Mouse (Mus musculus): ENCODE data around the gene Atxn1l. TPM values are rescaled to one million over a fixed set of nuclear protein-coding genes. Genes with fewer than 3 reads are reported as not detected.

The Atxn1l gene
- 32.9 and 35.6 TPM in 2 replicates for polyA plus RNA-seq (2012; rRNA removed)

- Histone ChIP-seq H3K27me3 (ENCODE audit: control insufficient read depth, insufficient read depth, low read length) (no peaks in the 10 kb centered on the region), H3K4me1 (ENCODE audit: control insufficient read depth, insufficient read depth, low read length) (peaks cover 7% of the 10 kb centered on the region), H3K36me3 (ENCODE audit: control insufficient read depth, insufficient read depth, low read length) (no peaks in the 10 kb centered on the region), H3K27ac (ENCODE audit: control insufficient read depth, insufficient read depth, low read depth, low read length) (peak within 1 kb of the TSS; percentile 75), H3K4me3 (ENCODE audit: control insufficient read depth, low read depth, low read length) (peak within 1 kb of the TSS; percentile 80)
- TF ChIP-seq POLR2A (IDR thresholded peaks at IDR 0.05; ENCODE audit: control insufficient read depth, low read depth, low read length) (no peak; the same call in none of the 2 replicates), CTCF (IDR thresholded peaks at IDR 0.05; ENCODE audit: control insufficient read depth, insufficient read depth, insufficient replicate concordance, low read depth, low read length) (peak; percentile 32; the same call in 1 of the 2 replicates)
These were observed at the start of gene Atxn1l for GRCm38 (mm10) chr8:109737237-109738048. Gene Atxn1l, minus strand, starts transcription at chr8:109737739.

- Histone ChIP-seq H3K4me1 (ENCODE audit: control insufficient read depth, insufficient read depth, low read length) (peaks cover 4% of the 10 kb centered on the region), H3K27me3 (ENCODE audit: control insufficient read depth, insufficient read depth, low read length) (no peaks in the 10 kb centered on the region), H3K27ac (ENCODE audit: control insufficient read depth, insufficient read depth, low read depth, low read length) (no peak overlapping the region), H3K4me3 (ENCODE audit: control insufficient read depth, low read depth, low read length) (no peak overlapping the region), H3K36me3 (ENCODE audit: control insufficient read depth, insufficient read depth, low read length) (no peaks in the 10 kb centered on the region)
- TF ChIP-seq CTCF (IDR thresholded peaks at IDR 0.05; ENCODE audit: control insufficient read depth, insufficient read depth, insufficient replicate concordance, low read depth, low read length) (no peak), POLR2A (IDR thresholded peaks at IDR 0.05; ENCODE audit: control insufficient read depth, low read depth, low read length) (no peak)
These were observed 43.0 kb upstream of the Atxn1l start for GRCm38 (mm10) chr8:109780548-109780947.

GRCm38 (mm10) chr8:109779431-109780228, 42.1 kb upstream of the Atxn1l start:
- no peak for TF ChIP-seq CTCF (IDR thresholded peaks at IDR 0.05; ENCODE audit: control insufficient read depth, insufficient read depth, insufficient replicate concordance, low read depth, low read length)
- no peak for TF ChIP-seq POLR2A (IDR thresholded peaks at IDR 0.05; ENCODE audit: control insufficient read depth, low read depth, low read length)
- Histone ChIP-seq H3K27ac (ENCODE audit: control insufficient read depth, insufficient read depth, low read depth, low read length) (peak overlapping the region; percentile 95), H3K36me3 (ENCODE audit: control insufficient read depth, insufficient read depth, low read length) (no peaks in the 10 kb centered on the region), H3K4me1 (ENCODE audit: control insufficient read depth, insufficient read depth, low read length) (peaks cover 4% of the 10 kb centered on the region), H3K27me3 (ENCODE audit: control insufficient read depth, insufficient read depth, low read length) (no peaks in the 10 kb centered on the region), H3K4me3 (ENCODE audit: control insufficient read depth, low read depth, low read length) (peak overlapping the region; percentile 95)

GRCm38 (mm10) chr8:109778993-109779421, 41.5 kb upstream of the Atxn1l start:
- TF ChIP-seq POLR2A (IDR thresholded peaks at IDR 0.05; ENCODE audit: control insufficient read depth, low read depth, low read length), result no peak; the same call in 1 of the 2 replicates
- TF ChIP-seq CTCF (IDR thresholded peaks at IDR 0.05; ENCODE audit: control insufficient read depth, insufficient read depth, insufficient replicate concordance, low read depth, low read length), result no peak
- Histone ChIP-seq H3K4me1 (ENCODE audit: control insufficient read depth, insufficient read depth, low read length) (peaks cover 4% of the 10 kb centered on the region), H3K27ac (ENCODE audit: control insufficient read depth, insufficient read depth, low read depth, low read length) (peak overlapping the region; percentile 95), H3K36me3 (ENCODE audit: control insufficient read depth, insufficient read depth, low read length) (no peaks in the 10 kb centered on the region), H3K4me3 (ENCODE audit: control insufficient read depth, low read depth, low read length) (peak overlapping the region; percentile 95), H3K27me3 (ENCODE audit: control insufficient read depth, insufficient read depth, low read length) (no peaks in the 10 kb centered on the region)

- TF ChIP-seq CTCF (IDR thresholded peaks at IDR 0.05; ENCODE audit: control insufficient read depth, insufficient read depth, insufficient replicate concordance, low read depth, low read length), result no peak
- peak; percentile 69 for TF ChIP-seq POLR2A (IDR thresholded peaks at IDR 0.05; ENCODE audit: control insufficient read depth, low read depth, low read length)
- Histone ChIP-seq H3K27ac (ENCODE audit: control insufficient read depth, insufficient read depth, low read depth, low read length) (peak within 1 kb of the TSS; percentile 95), H3K4me3 (ENCODE audit: control insufficient read depth, low read depth, low read length) (peak within 1 kb of the TSS; percentile 95), H3K36me3 (ENCODE audit: control insufficient read depth, insufficient read depth, low read length) (no peaks in the 10 kb centered on the region), H3K4me1 (ENCODE audit: control insufficient read depth, insufficient read depth, low read length) (peaks cover 4% of the 10 kb centered on the region), H3K27me3 (ENCODE audit: control insufficient read depth, insufficient read depth, low read length) (no peaks in the 10 kb centered on the region)
These were observed 40.9 kb upstream of the Atxn1l start, which contains the start of gene Ap1g1 for GRCm38 (mm10) chr8:109778280-109778977. Gene Ap1g1, plus strand, starts transcription at chr8:109778554.

- Histone ChIP-seq H3K36me3 (ENCODE audit: control insufficient read depth, insufficient read depth, low read length) (no peaks in the 10 kb centered on the region), H3K4me1 (ENCODE audit: control insufficient read depth, insufficient read depth, low read length) (peaks cover 4% of the 10 kb centered on the region), H3K27me3 (ENCODE audit: control insufficient read depth, insufficient read depth, low read length) (no peaks in the 10 kb centered on the region), H3K4me3 (ENCODE audit: control insufficient read depth, low read depth, low read length) (peak overlapping the region; percentile 95), H3K27ac (ENCODE audit: control insufficient read depth, insufficient read depth, low read depth, low read length) (no peak overlapping the region)
- TF ChIP-seq CTCF (IDR thresholded peaks at IDR 0.05; ENCODE audit: control insufficient read depth, insufficient read depth, insufficient replicate concordance, low read depth, low read length), result no peak
These were observed 40.3 kb upstream of the Atxn1l start for GRCm38 (mm10) chr8:109777851-109778250.

Measured in testis, adult 2 months (tissue).